Mouse (Mus musculus): ENCODE results near the gene Sh3pxd2a. TPM values are rescaled to one million over a fixed set of nuclear protein-coding genes. Genes with fewer than 3 reads are reported as not detected.

Gene Sh3pxd2a
- polyA plus RNA-seq, 1 experiment from 2014 or later, result 0.82 TPM

GRCm38 (mm10) chr19:47230082-47230481 lies 234.1 kb downstream of the Sh3pxd2a start:
- Histone ChIP-seq H3K4me1 (ENCODE audit: insufficient read depth) (0 out of 2 replicates have a peak, but pooled peaks cover 3% of the 10 kb centered on the region), H3K4me3 (ENCODE audit: low read depth, low read length) (no peak overlapping the region), H3K4me2 (ENCODE audit: low read depth, low read length) (no peak overlapping the region), H3K9me3 (ENCODE audit: low read length) (no peaks in the 10 kb centered on the region), H3K9ac (replicated peaks) (no peak overlapping the region), H3K27me3 (ENCODE audit: insufficient read depth, low read length) (no peaks in the 10 kb centered on the region), H3K36me3 (replicated peaks; ENCODE audit: insufficient read depth, low read length) (no peaks in the 10 kb centered on the region), H3K27ac (ENCODE audit: low read depth) (no peak overlapping the region)
- 84% methylated on average over 7 of the region's 7 CpGs for WGBS (ENCODE audit: insufficient replicate concordance)
- no peak for ATAC-seq
- no peak for DNase-seq
- TF ChIP-seq EP300 (IDR thresholded peaks at IDR 0.05; ENCODE audit: low read depth) (no peak), CTCF (IDR thresholded peaks at IDR 0.05; ENCODE audit: low read depth) (no peak)

GRCm38 (mm10) chr19:47229461-47229860 lies 234.7 kb downstream of the Sh3pxd2a start:
- no peaks in the 10 kb centered on the region for H3K9me3 ChIP-seq (ENCODE audit: low read length)
- no peak overlapping the region for H3K4me3 ChIP-seq (ENCODE audit: low read depth, low read length)
- no peak overlapping the region; the same call in 1 of the 2 replicates for H3K4me2 ChIP-seq (ENCODE audit: low read depth, low read length)
- H3K36me3 ChIP-seq (replicated peaks; ENCODE audit: insufficient read depth, low read length), result no peaks in the 10 kb centered on the region
- no peak overlapping the region for H3K9ac ChIP-seq (replicated peaks)
- 68% methylated on average over 5 of the region's 5 CpGs for WGBS (ENCODE audit: insufficient replicate concordance)
- ATAC-seq (no peak), DNase-seq (no peak)
- no peaks in the 10 kb centered on the region for H3K27me3 ChIP-seq (ENCODE audit: insufficient read depth, low read length)
- TF ChIP-seq CTCF (IDR thresholded peaks at IDR 0.05; ENCODE audit: low read depth) (no peak), EP300 (IDR thresholded peaks at IDR 0.05; ENCODE audit: low read depth) (no peak)
- 0 out of 2 replicates have a peak, but pooled peaks cover 3% of the 10 kb centered on the region for H3K4me1 ChIP-seq (ENCODE audit: insufficient read depth)
- H3K27ac ChIP-seq (ENCODE audit: low read depth), result no peak overlapping the region

- DNase-seq (peak; percentile 45), ATAC-seq (peak; percentile 67)
- Histone ChIP-seq H3K4me2 (ENCODE audit: low read depth, low read length) (peak overlapping the region; percentile 65), H3K9ac (replicated peaks) (no peak overlapping the region; the same call in 1 of the 2 replicates), H3K4me1 (ENCODE audit: insufficient read depth) (0 out of 2 replicates have a peak, but pooled peaks cover 3% of the 10 kb centered on the region), H3K27ac (ENCODE audit: low read depth) (no peak overlapping the region), H3K9me3 (ENCODE audit: low read length) (no peaks in the 10 kb centered on the region), H3K27me3 (ENCODE audit: insufficient read depth, low read length) (no peaks in the 10 kb centered on the region), H3K4me3 (ENCODE audit: low read depth, low read length) (peak overlapping the region; percentile 27), H3K36me3 (replicated peaks; ENCODE audit: insufficient read depth, low read length) (no peaks in the 10 kb centered on the region)
- WGBS (ENCODE audit: insufficient replicate concordance), result 12% methylated on average over 17 of the region's 17 CpGs
- TF ChIP-seq CTCF (IDR thresholded peaks at IDR 0.05; ENCODE audit: low read depth), result no peak
- no peak for TF ChIP-seq EP300 (IDR thresholded peaks at IDR 0.05; ENCODE audit: low read depth)
Observed at GRCm38 (mm10) chr19:47228725-47229252, 235.4 kb downstream of the Sh3pxd2a start.

- no peak overlapping the region for H3K9ac ChIP-seq (replicated peaks)
Observed at GRCm38 (mm10) chr19:47225791-47226190, 238.4 kb downstream of the Sh3pxd2a start.

GRCm38 (mm10) chr19:47224743-47225142 lies 239.5 kb downstream of the Sh3pxd2a start:
- ATAC-seq (peak; percentile 30; the same call in 1 of the 2 replicates), DNase-seq (no peak)
- Histone ChIP-seq H3K27ac (ENCODE audit: low read depth) (no peak overlapping the region), H3K9me3 (ENCODE audit: low read length) (no peaks in the 10 kb centered on the region), H3K4me3 (ENCODE audit: low read depth, low read length) (no peak overlapping the region), H3K36me3 (replicated peaks; ENCODE audit: insufficient read depth, low read length) (no peaks in the 10 kb centered on the region), H3K4me2 (ENCODE audit: low read depth, low read length) (no peak overlapping the region), H3K4me1 (ENCODE audit: insufficient read depth) (peaks cover 8% of the 10 kb centered on the region; the same call in 1 of the 2 replicates), H3K27me3 (ENCODE audit: insufficient read depth, low read length) (no peaks in the 10 kb centered on the region), H3K9ac (replicated peaks) (no peak overlapping the region)
- TF ChIP-seq EP300 (IDR thresholded peaks at IDR 0.05; ENCODE audit: low read depth) (no peak; the same call in 1 of the 2 replicates), CTCF (IDR thresholded peaks at IDR 0.05; ENCODE audit: low read depth) (no peak)
- 37% methylated on average over 4 of the region's 4 CpGs for WGBS (ENCODE audit: insufficient replicate concordance)

More at GRCm38 (mm10) chr19:47225791-47226190, 238.4 kb downstream of the Sh3pxd2a start:
- Histone ChIP-seq H3K27ac (ENCODE audit: low read depth) (no peak overlapping the region), H3K4me1 (ENCODE audit: insufficient read depth) (0 out of 2 replicates have a peak, but pooled peaks cover 3% of the 10 kb centered on the region), H3K27me3 (ENCODE audit: insufficient read depth, low read length) (no peaks in the 10 kb centered on the region), H3K36me3 (replicated peaks; ENCODE audit: insufficient read depth, low read length) (no peaks in the 10 kb centered on the region), H3K9me3 (ENCODE audit: low read length) (no peaks in the 10 kb centered on the region), H3K4me3 (ENCODE audit: low read depth, low read length) (no peak overlapping the region), H3K4me2 (ENCODE audit: low read depth, low read length) (no peak overlapping the region)
- DNase-seq (no peak), ATAC-seq (no peak)
- 67% methylated on average over 5 of the region's 5 CpGs for WGBS (ENCODE audit: insufficient replicate concordance)
- TF ChIP-seq CTCF (IDR thresholded peaks at IDR 0.05; ENCODE audit: low read depth) (no peak), EP300 (IDR thresholded peaks at IDR 0.05; ENCODE audit: low read depth) (no peak)

GRCm38 (mm10) chr19:47222841-47223557 lies 241.2 kb downstream of the Sh3pxd2a start:
- H3K27me3 ChIP-seq (ENCODE audit: insufficient read depth, low read length), result no peaks in the 10 kb centered on the region
- no peak overlapping the region for H3K27ac ChIP-seq (ENCODE audit: low read depth)
- no peaks in the 10 kb centered on the region for H3K9me3 ChIP-seq (ENCODE audit: low read length)
- DNase-seq (no peak), ATAC-seq (no peak)
- TF ChIP-seq CTCF (IDR thresholded peaks at IDR 0.05; ENCODE audit: low read depth), result no peak
- TF ChIP-seq EP300 (IDR thresholded peaks at IDR 0.05; ENCODE audit: low read depth), result no peak
- no peak overlapping the region for H3K4me3 ChIP-seq (ENCODE audit: low read depth, low read length)
- peaks cover 5% of the 10 kb centered on the region; the same call in 1 of the 2 replicates for H3K4me1 ChIP-seq (ENCODE audit: insufficient read depth)
- H3K9ac ChIP-seq (replicated peaks), result no peak overlapping the region
- H3K36me3 ChIP-seq (replicated peaks; ENCODE audit: insufficient read depth, low read length), result no peaks in the 10 kb centered on the region
- 59% methylated on average over 15 of the region's 15 CpGs for WGBS (ENCODE audit: insufficient replicate concordance)
- H3K4me2 ChIP-seq (ENCODE audit: low read depth, low read length), result no peak overlapping the region

All from liver, postnatal 0 days (tissue).